Mouse (Mus musculus) lung, postnatal 0 days (tissue): ENCODE measurements at regions not wholly inside any gene's neighbourhood (a gene's known extent, or its start where the extent isn't known, plus 50 kb on each side); places are given as distances from the start of the nearest gene placed in this dataset.

Experiments
- CTCF ChIP-seq: IDR thresholded peaks from 2 replicates; pipeline ENCODE4 v1.5.1; 2016; ENCODE audit warnings: antibody characterized with exemption, mild to moderate bottlenecking
- EP300 ChIP-seq: IDR thresholded peaks from 2 replicates; pipeline ENCODE4 v1.6.1; 2016; ENCODE audit warnings: antibody characterized with exemption, mild to moderate bottlenecking, control low read depth

DNA sequence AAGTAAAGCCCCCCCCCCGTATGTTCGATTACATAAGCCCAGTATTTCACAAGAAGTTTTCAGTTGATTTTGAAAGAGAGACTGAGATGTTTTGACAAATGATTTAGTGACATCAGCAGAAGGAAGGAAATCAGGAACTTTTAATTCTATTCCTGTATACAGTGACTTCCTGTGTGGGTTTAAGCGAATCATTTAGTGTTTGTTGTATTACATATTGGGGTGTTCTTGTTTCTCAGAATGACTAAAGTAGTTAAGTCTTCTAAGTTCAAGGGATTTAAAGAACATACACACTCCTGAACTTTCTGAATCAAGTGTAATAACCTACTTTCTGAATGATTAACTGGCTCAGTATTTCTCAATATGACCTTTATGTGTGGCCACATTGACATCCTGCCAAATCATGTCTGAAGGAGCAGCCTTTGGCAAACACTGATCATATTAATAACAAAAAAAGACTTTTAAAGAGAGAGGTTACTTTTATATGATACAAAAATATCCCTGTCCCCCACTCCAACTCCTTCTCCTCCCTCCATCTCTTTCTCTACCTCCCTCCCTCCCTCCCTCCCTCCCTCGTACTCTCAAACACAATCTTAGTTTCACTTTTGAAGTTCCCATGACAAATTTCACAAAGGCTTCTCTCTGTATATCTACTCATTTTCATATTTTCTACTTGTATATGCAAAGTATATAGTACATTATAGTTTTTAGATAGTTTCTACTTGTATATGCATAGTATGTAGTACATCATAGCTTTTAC is 3522.8 kb upstream of the Gm7489 start:
- TF ChIP-seq CTCF (no peak), EP300 (peak; percentile 37; the same call in 1 of the 2 replicates)
